ENCODE assay signal across 8 mouse cellular contexts in genomic region chr1:170254893-170255559, GRCm38 (mm10). TPM values are rescaled to one million over a fixed set of nuclear protein-coding genes. Genes with fewer than 3 reads are reported as not detected.
DNase-seq lines count a peak whose midpoint lies in the region; ATAC-seq lines count a peak whose summit lies in the region.

No protein-coding gene starts in this region.

- peak overlapping the region; percentile 59 for H3K4me2 ChIP-seq in kidney, embryonic 14.5 days (replicated peaks; ENCODE audit: low read depth, low read length)
- H3K4me2 ChIP-seq in forebrain, embryonic 15.5 days (replicated peaks), result peak overlapping the region; percentile 86
- peak overlapping the region; percentile 52 for H3K4me2 ChIP-seq in liver, embryonic 16.5 days (ENCODE audit: low read depth, low read length)

- no peak overlapping the region for H3K27ac ChIP-seq in kidney, embryonic 14.5 days (ENCODE audit: low read depth, low read length)
- H3K27ac ChIP-seq in forebrain, embryonic 15.5 days (replicated peaks), result 0 out of 2 replicates have a peak overlapping the region, but pooled peaks have one; percentile 11
- no peak overlapping the region for H3K27ac ChIP-seq in liver, embryonic 16.5 days (ENCODE audit: low read length)

- no peaks in the 10 kb centered on the region; the same call in 1 of the 2 replicates for H3K9me3 ChIP-seq in kidney, embryonic 14.5 days (ENCODE audit: control insufficient read depth, low read length)
- no peaks in the 10 kb centered on the region for H3K9me3 ChIP-seq in forebrain, embryonic 15.5 days
- H3K9me3 ChIP-seq in liver, embryonic 16.5 days (replicated peaks; ENCODE audit: control insufficient read depth, low read length), result no peaks in the 10 kb centered on the region

- DNase-seq in kidney, adult 9 months, result no peak
- peak; percentile 4 for DNase-seq in R1 (ENCODE audit: low read depth, low spot score)
- DNase-seq in embryo, embryonic 9.5 days (ENCODE audit: extremely low spot score), result no peak
- no peak for DNase-seq in cerebellum, adult 11 months
- DNase-seq in urinary bladder, adult 2 months (ENCODE audit: low spot score), result no peak

- H3K9ac ChIP-seq in kidney, embryonic 14.5 days (ENCODE audit: low read depth, low read length), result peak overlapping the region; percentile 68
- peak overlapping the region; percentile 72 for H3K9ac ChIP-seq in forebrain, embryonic 15.5 days (replicated peaks)
- peak overlapping the region; percentile 61 for H3K9ac ChIP-seq in liver, embryonic 16.5 days (ENCODE audit: low read depth, low read length)

- WGBS in kidney, embryonic 14.5 days, result 35% methylated on average over 28 of the region's 30 CpGs
- WGBS in forebrain, embryonic 15.5 days, result 22% methylated on average over 30 of the region's 30 CpGs
- 27% methylated on average over 30 of the region's 30 CpGs for WGBS in liver, embryonic 16.5 days (ENCODE audit: insufficient replicate concordance)

- H3K4me1 ChIP-seq in kidney, embryonic 14.5 days (ENCODE audit: control insufficient read depth, insufficient read depth, low read length), result no peaks in the 10 kb centered on the region; the same call in 1 of the 2 replicates
- peaks cover 4% of the 10 kb centered on the region; the same call in 1 of the 2 replicates for H3K4me1 ChIP-seq in forebrain, embryonic 15.5 days
- H3K4me1 ChIP-seq in liver, embryonic 16.5 days (ENCODE audit: control insufficient read depth, low read depth, low read length), result no peaks in the 10 kb centered on the region

- H3K27me3 ChIP-seq in kidney, embryonic 14.5 days (ENCODE audit: control insufficient read depth, insufficient read depth, low read length), result no peaks in the 10 kb centered on the region
- 0 out of 2 replicates have a peak, but pooled peaks cover 10% of the 10 kb centered on the region for H3K27me3 ChIP-seq in forebrain, embryonic 15.5 days
- H3K27me3 ChIP-seq in liver, embryonic 16.5 days (ENCODE audit: control insufficient read depth, insufficient read depth, low read depth, low read length), result no peaks in the 10 kb centered on the region

- ATAC-seq in kidney, embryonic 14.5 days (ENCODE audit: low FRiP score, low TSS enrichment), result peak; percentile 75
- peak; percentile 24 for ATAC-seq in forebrain, embryonic 15.5 days (replicated peaks)
- ATAC-seq in liver, embryonic 16.5 days (ENCODE audit: low read depth), result no peak

- H3K36me3 ChIP-seq in kidney, embryonic 14.5 days (ENCODE audit: control insufficient read depth, insufficient read depth, low read length), result no peaks in the 10 kb centered on the region
- H3K36me3 ChIP-seq in forebrain, embryonic 15.5 days, result no peaks in the 10 kb centered on the region
- H3K36me3 ChIP-seq in liver, embryonic 16.5 days (ENCODE audit: control insufficient read depth, insufficient read depth), result no peaks in the 10 kb centered on the region

- H3K4me3 ChIP-seq in kidney, embryonic 14.5 days (ENCODE audit: low read length), result peak overlapping the region; percentile 69
- H3K4me3 ChIP-seq in forebrain, embryonic 15.5 days, result peak overlapping the region; percentile 73
- H3K4me3 ChIP-seq in liver, embryonic 16.5 days (ENCODE audit: low read depth, low read length), result peak overlapping the region; percentile 66

RNA-seq across cellular contexts. Expression of gene Sh2d1b1, which starts 22.1 kb away (rescaled TPM):
- polyA plus RNA-seq in kidney, embryonic 14.5 days (2014; fragmentation: Nextera tagmentation; extraction: Ambion mirVana), result 0.11 TPM in 1 of 2 replicates, not detected in the other
- 0.09 TPM in 1 of 2 replicates, not detected in the other for polyA plus RNA-seq in forebrain, embryonic 15.5 days (2015; fragmentation: Nextera tagmentation; extraction: Ambion mirVana)
- 0.25 and 0.42 TPM in 2 replicates for polyA plus RNA-seq in liver, embryonic 16.5 days (2015; fragmentation: Nextera tagmentation; extraction: Ambion mirVana)
- polyA plus RNA-seq in urinary bladder, adult 2 months (2012; rRNA removed), result 0.34 and 0.41 TPM in 2 replicates

RNA-seq across cellular contexts. Expression of gene Sh2d1b2, which starts 22.5 kb away (rescaled TPM):
- polyA plus RNA-seq in kidney, embryonic 14.5 days (2014; fragmentation: Nextera tagmentation; extraction: Ambion mirVana), result not detected in 2 replicates
- polyA plus RNA-seq in forebrain, embryonic 15.5 days (2015; fragmentation: Nextera tagmentation; extraction: Ambion mirVana), result not detected in 2 replicates
- polyA plus RNA-seq in liver, embryonic 16.5 days (2015; fragmentation: Nextera tagmentation; extraction: Ambion mirVana), result not detected in 2 replicates
- polyA plus RNA-seq in urinary bladder, adult 2 months (2012; rRNA removed), result 0.03 TPM in 1 of 2 replicates, not detected in the other

RNA-seq across cellular contexts. Expression of gene Uhmk1, which starts 39.8 kb away (rescaled TPM):
- 8.2 and 12.2 TPM in 2 replicates for polyA plus RNA-seq in kidney, embryonic 14.5 days (2014; fragmentation: Nextera tagmentation; extraction: Ambion mirVana)
- 7.1 and 7.5 TPM in 2 replicates for polyA plus RNA-seq in forebrain, embryonic 15.5 days (2015; fragmentation: Nextera tagmentation; extraction: Ambion mirVana)
- 5.5 and 6.0 TPM in 2 replicates for polyA plus RNA-seq in liver, embryonic 16.5 days (2015; fragmentation: Nextera tagmentation; extraction: Ambion mirVana)
- polyA plus RNA-seq in urinary bladder, adult 2 months (2012; rRNA removed), result 22.2 and 23.2 TPM in 2 replicates

RNA-seq across cellular contexts. Expression of gene Gm7694, which starts 51.1 kb away (rescaled TPM):
- polyA plus RNA-seq in kidney, embryonic 14.5 days (2014; fragmentation: Nextera tagmentation; extraction: Ambion mirVana), result 3.5 and 6.0 TPM in 2 replicates
- polyA plus RNA-seq in forebrain, embryonic 15.5 days (2015; fragmentation: Nextera tagmentation; extraction: Ambion mirVana), result 3.5 and 3.8 TPM in 2 replicates
- 1.8 and 2.4 TPM in 2 replicates for polyA plus RNA-seq in liver, embryonic 16.5 days (2015; fragmentation: Nextera tagmentation; extraction: Ambion mirVana)
- polyA plus RNA-seq in urinary bladder, adult 2 months (2012; rRNA removed), result 9.3 and 12.0 TPM in 2 replicates

RNA-seq across cellular contexts. Expression of gene Spata46, which starts 53.6 kb away (rescaled TPM):
- polyA plus RNA-seq in kidney, embryonic 14.5 days (2014; fragmentation: Nextera tagmentation; extraction: Ambion mirVana), result 2.0 TPM in 2 replicates
- polyA plus RNA-seq in forebrain, embryonic 15.5 days (2015; fragmentation: Nextera tagmentation; extraction: Ambion mirVana), result 1.2 and 2.6 TPM in 2 replicates
- 0.56 and 0.71 TPM in 2 replicates for polyA plus RNA-seq in liver, embryonic 16.5 days (2015; fragmentation: Nextera tagmentation; extraction: Ambion mirVana)
- polyA plus RNA-seq in urinary bladder, adult 2 months (2012; rRNA removed), result not detected in 2 replicates
